Mouse (Mus musculus) monocyte, adult 5-6 weeks (primary cell): ENCODE measurements around the gene Ankrd27. TPM values are rescaled to one million over a fixed set of nuclear protein-coding genes. Genes with fewer than 3 reads are reported as not detected.
"Not testable (repeated sequence)": the region's sequence is repeated elsewhere in the genome, so short reads cannot be mapped to it uniquely, and the experiment has no call there.

Experiments
- ATAC-seq: fragments of 153-309, 156-312 bp; replicated peaks from 2 replicates; pipeline ENCODE4 v1.8.0; 2017; ENCODE audit warnings: mild to moderate bottlenecking; ENCODE audit not compliant: low TSS enrichment, insufficient number of reproducible peaks, severe bottlenecking, poor library complexity, low FRiP score
- total RNA-seq: library from RNA; stranded (forward); fragments of 200-1000, 200-491, 200-594 nt; gene quantifications from 3 replicates; pipeline ENCODE4 v1.2.3, GENCODE M21; 2017

Gene Ankrd27
- total RNA-seq = 22.5 to 37.8 TPM (median 27.3 TPM) in 3 replicates

- peak; percentile 95 for ATAC-seq
Measured at GRCm38 (mm10) chr7:35586055-35586905, at the start of gene Ankrd27. TSS of gene Ankrd27 (plus strand) at chr7:35586244.

- ATAC-seq = no peak
Measured at GRCm38 (mm10) chr7:35537562-35537961, 48.5 kb upstream of the Ankrd27 start, which contains the start of gene Tdrd12. TSS of gene Tdrd12 (minus strand) at chr7:35537745.

DNA sequence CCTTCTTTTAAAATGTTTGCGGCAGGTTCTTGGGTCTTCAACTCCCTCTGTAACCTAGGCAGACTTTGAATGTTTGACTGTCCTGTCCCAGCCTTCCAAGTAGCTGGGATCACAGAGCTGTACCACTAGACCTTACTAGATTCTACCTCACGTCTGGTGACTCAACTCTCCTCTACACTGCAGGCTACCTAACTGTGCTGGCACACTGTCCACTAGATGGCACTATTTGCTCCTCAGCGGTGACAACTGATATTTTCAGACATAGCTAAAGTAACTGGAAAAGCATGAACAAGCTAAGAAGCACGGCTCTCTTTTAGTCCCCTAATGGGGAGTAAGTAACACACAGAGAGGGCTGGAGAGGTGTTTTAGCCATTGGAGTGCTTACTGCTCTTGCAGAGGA, 40.2 kb upstream of the Ankrd27 start:
- ATAC-seq = peak; percentile 69; the same call in 1 of the 2 replicates

DNA sequence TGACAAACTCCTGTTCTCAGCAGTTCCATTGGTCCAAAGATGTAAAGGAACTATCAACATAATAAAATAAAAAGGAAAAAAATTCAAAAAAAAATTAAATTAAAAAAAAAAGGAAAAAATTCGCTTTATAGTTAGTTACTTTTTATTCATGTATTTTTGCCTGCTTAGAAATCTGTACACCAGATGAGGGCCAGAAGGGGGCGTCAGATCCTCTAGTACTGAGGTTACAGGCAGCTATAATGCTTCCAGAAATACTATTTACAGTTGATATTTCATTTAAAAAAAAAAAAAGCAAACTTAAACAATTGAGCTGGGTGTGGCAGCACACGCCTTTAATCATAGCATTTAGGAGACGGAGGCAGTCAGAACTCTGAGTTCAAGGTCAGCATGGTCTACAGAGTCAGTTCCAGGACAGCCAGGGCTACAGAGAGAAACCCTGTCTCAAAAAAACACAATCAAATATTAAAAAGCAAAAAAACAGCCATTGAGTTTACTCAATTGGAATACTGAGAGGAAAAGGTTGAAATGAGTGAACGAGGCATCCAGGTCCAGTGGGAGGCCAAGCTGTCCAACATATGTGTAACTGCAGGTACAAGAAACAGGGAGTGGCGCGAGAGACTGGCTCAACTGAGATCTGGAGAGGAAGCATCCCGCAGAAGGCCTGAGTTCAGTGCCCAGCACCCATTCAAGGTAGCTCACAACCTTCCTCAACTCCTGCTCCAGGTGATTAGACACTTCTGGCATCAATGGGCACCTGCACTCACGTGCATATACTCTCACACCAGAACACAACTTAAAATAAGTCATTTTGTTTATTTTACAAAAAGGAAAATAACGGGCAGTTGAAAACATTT, 32.1 kb upstream of the Ankrd27 start:
- no peak for ATAC-seq

DNA sequence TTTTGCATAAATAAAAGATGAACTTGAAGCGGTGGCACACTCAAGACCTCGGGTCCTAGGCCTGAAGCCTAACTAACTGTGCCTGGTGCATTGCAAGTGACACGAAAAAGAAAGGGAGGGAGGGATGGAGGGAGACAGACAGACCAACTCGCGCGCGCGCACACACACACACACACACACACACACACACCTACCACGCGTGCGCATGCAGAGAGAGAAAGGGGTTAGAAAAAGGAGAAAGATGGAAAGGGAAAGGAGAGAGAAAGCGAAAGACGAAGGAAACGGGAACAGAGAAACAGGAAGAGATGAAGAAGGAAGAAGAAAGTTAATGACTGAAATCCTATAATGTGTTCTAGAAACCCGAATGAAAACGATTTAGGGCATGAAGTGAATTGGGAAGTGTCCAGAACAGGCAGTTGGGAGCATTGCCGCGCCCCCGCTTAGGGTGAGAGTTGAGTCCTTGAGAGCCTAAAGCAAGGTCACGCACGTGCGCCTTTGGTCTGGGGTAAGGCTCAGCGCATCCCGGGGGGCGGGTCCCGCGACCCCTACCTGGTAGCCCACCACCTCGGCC, 31.4 kb upstream of the Ankrd27 start:
- peak; percentile 7; the same call in 1 of the 2 replicates for ATAC-seq

DNA sequence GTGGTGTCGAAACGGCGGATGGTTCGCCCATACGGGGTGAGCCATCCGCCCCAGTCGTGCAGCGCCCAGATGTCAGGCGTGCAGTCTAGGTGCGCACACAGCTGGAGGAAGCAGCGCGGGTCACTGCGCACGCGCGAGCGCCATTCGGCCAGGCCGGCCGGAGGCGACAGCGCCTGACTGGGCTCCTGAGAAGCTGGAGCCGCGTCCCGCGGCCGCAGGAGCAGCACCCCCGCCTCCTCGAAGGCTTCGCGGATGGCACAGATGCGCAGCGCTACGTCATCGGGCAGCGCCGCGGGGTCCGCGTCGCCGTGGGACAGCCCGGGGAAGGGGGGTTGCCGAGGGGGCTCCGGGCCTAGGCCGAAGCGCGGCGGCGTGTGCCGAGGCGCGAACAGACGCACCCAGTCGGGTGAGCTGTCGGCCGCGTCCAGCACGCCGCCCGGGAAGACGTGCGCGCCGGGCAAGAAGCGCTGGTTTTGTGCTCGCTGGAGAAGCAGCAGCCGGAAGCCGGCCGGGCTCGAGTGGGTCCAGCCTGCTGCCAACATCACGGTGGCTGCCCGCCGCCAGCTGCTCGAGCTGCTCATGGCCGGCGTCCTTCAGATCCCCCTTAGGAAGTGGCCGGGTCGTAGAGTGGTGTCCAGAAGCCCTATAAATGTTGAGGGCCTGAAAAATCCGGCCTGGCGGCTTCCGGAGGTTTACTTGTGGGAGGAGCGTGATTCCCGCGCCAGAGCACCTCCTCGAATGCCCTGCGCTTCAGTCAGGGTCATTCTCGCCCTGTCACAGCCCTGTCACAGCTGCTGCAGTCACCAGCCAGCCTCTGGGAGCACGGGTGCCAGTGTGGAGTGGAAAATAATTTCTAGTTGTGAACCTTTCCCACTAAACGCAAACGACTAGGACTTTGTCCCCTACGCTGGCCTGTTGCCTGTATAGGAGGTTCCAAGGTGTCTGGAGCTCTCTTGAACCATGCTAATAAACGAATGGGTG, 30.5 kb upstream of the Ankrd27 start:
- ATAC-seq = peak; percentile 65

DNA sequence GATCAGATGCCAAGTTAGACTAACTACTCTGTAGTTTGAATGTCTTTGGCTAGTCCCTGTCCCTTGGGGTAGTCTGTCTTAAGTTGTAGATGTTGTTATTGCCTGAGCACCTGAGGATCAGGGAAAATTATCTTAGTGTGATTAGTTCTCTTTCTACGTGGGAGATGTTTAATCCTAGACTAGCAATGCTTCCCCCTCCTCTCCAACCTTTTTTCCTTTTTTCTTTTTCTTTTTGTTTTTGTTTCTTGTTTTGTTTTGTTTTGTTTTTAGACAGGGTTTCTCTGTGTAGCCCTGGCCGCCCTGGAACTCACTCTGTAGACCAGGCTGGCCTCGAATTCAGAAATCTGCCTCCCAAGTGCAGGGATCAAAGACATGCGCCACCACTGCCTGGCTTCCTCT, 29.8 kb upstream of the Ankrd27 start, which contains the start of gene Nudt19:
Gene Nudt19 (minus strand): TSS at position 100 of the 399 bp plus-strand sequence.
- no peak for ATAC-seq

- ATAC-seq = no peak
Measured at GRCm38 (mm10) chr7:35556905-35557304, 29.1 kb upstream of the Ankrd27 start.

- no peak for ATAC-seq
Measured at GRCm38 (mm10) chr7:35557577-35557976, 28.5 kb upstream of the Ankrd27 start.

- no peak for ATAC-seq
Measured at GRCm38 (mm10) chr7:35558681-35559080, 27.4 kb upstream of the Ankrd27 start.

DNA sequence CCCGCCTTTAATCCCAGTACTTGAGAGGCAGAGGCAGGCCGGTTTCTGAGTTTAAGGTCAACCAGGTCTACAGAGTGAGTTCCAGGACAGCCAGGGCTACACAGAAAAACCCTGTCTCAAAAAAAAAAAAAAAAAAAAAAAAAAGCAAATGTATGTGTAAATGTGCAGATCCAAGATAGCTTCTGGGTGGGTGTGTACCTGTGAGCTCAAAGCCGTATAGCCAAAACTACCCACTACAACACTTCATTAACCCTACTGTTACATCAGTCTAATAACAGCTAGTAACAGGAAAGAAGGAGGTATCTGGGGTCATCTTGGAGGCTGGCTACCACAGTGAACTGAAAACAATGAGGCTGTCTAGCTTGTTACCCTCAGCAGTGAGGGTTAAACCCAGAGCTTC, 26.2 kb upstream of the Ankrd27 start:
- ATAC-seq = no peak

DNA sequence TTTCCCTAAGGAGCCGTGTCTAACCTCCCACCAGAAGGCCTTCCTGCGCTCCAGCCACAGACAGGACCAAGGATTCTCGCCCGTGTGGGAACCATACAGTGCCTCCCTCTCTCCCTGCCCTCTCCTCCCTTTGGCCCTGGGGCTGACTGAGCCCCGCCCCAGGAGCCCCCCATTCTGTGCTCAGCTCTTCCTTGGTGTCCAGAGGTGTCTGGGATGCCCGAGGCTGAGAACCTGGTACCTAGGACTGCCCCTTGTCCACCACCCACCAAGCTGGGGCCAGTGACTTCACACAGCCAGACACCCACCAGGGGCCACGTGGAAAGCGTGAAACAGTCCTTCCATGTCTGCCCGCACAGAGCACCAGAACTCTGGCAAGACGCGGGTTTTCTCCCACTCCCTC, 23.0 kb upstream of the Ankrd27 start:
- no peak for ATAC-seq

DNA sequence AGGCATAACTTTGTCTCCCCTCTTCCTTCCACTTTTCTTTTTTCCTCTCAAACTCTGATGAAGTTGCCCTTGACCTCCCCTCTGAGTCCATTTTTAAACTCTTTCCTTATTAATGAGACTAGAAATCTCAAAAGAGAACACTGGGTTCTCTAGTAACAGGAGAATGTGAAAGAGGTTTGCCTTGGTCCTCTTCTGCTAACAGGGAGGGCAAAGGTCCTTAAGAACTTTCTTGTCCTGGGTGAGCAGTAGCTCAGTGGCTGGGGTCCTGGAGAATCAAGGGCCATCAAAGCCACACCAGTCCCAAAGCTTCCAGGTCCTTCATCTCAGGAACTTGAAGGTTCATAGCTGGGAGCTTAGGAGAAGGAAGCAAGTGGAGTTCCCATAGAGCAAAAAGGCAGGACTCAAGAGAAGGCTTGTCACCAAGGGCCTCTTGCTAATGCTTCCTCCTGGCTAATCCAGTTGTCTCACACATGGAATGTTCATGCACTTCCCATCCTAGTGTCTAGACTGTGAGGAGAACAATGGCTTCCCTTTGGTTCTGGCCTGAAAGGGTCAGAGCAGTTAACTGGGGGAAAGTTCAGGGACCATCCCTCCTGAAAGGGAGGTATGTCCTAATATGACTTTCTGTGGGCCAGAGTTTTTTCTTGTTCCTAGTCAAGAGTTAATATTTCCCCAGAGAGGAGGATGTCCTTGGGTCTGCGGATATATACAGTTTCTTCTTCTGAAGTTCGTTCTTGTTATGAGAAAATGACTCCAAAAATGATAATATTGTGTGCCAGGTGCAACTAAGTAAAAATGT, 21.8 kb upstream of the Ankrd27 start:
- no peak for ATAC-seq

- ATAC-seq = not testable (repeated sequence)
Measured at GRCm38 (mm10) chr7:35564872-35565271, 21.2 kb upstream of the Ankrd27 start.

- ATAC-seq = not testable (repeated sequence)
Measured at GRCm38 (mm10) chr7:35565965-35566364, 20.1 kb upstream of the Ankrd27 start.

- ATAC-seq = not testable (repeated sequence)
Measured at GRCm38 (mm10) chr7:35569724-35570123, 16.3 kb upstream of the Ankrd27 start.

- ATAC-seq = not testable (repeated sequence)
Measured at GRCm38 (mm10) chr7:35570883-35571282, 15.2 kb upstream of the Ankrd27 start.
